Mouse (Mus musculus) CH12.LX (cell line): ENCODE results near the gene Oosp1. TPM values are rescaled to one million over a fixed set of nuclear protein-coding genes. Genes with fewer than 3 reads are reported as not detected.

ENCODE experiments used
- DNase-seq: peaks from one replicate; pipeline ENCODE4 v3.0.0-alpha.2; 2013; ENCODE audit errors: extremely low read depth
- H3K27ac ChIP-seq: 2 replicates; pipeline ENCODE4 v1.5.1; 2012; ENCODE audit warnings: low read depth, mild to moderate bottlenecking, control low read depth, moderate library complexity; ENCODE audit not compliant: insufficient read depth
- H3K27me3 ChIP-seq: replicated peaks from 2 replicates; pipeline ENCODE3; 2012; ENCODE audit warnings: inconsistent platforms
- H3K36me3 ChIP-seq, 2 experiments: replicated peaks in 1 of 2; 2 replicates each; pipeline versions ENCODE3 to v1.6.1; 2012; ENCODE audit warnings: inconsistent platforms in 1 of 2, low read length in 1 of 2, mild to moderate bottlenecking in 1 of 2, mixed read lengths in 1 of 2, moderate library complexity in 1 of 2; ENCODE audit not compliant: control insufficient read depth in 1 of 2, insufficient read depth in 1 of 2
- H3K4me1 ChIP-seq, 2 experiments: 2 replicates each; pipeline ENCODE4 v1.6.1; 2012; ENCODE audit warnings: inconsistent platforms in 1 of 2, moderate library complexity in 1 of 2; ENCODE audit not compliant: insufficient read depth in 2 of 2, control insufficient read depth in 1 of 2
- H3K4me2 ChIP-seq: 2 replicates; pipeline ENCODE4 v1.6.1; 2012; ENCODE audit warnings: low read depth, mild to moderate bottlenecking, control low read depth; ENCODE audit not compliant: poor library complexity, insufficient read depth, severe bottlenecking
- H3K4me3 ChIP-seq, 3 experiments: fragments of 150-350 bp in 1 of 3; sonication (generic) in 1 of 3; replicated peaks in 1 of 3; 2 replicates each; pipeline versions ENCODE3 to v1.5.1; 2011 to 2012; ENCODE audit warnings: low read depth in 2 of 3, low read length in 2 of 3, mild to moderate bottlenecking in 2 of 3, moderate library complexity in 2 of 3, control low read depth in 1 of 3, improper control_type of control experiment in 1 of 3, inconsistent platforms in 1 of 3, mixed read lengths in 1 of 3; ENCODE audit not compliant: poor library complexity in 1 of 3
- H3K79me2 ChIP-seq: replicated peaks from 2 replicates; pipeline ENCODE4 v1.6.1; 2012; ENCODE audit warnings: mild to moderate bottlenecking, moderate library complexity; ENCODE audit not compliant: control insufficient read depth, poor library complexity, insufficient read depth, severe bottlenecking; ENCODE audit errors: extremely low read depth
- H3K9ac ChIP-seq: 2 replicates; pipeline ENCODE4 v1.6.1; 2012; ENCODE audit warnings: low read depth, mild to moderate bottlenecking, control low read depth, moderate library complexity; ENCODE audit not compliant: insufficient read depth
- H3K9me3 ChIP-seq: replicated peaks from 2 replicates; pipeline ENCODE3; 2012; ENCODE audit warnings: low read length, inconsistent platforms, mixed read lengths
- BHLHE40 ChIP-seq: IDR thresholded peaks from 2 replicates; pipeline ENCODE4 v1.6.1; 2011; ENCODE audit warnings: mild to moderate bottlenecking, low read depth, low read length, improper control_type of control experiment
- CHD1 ChIP-seq: IDR thresholded peaks from 2 replicates; pipeline ENCODE4 v1.6.1; 2012; ENCODE audit warnings: low read depth, low read length, improper control_type of control experiment, inconsistent platforms
- CHD2 ChIP-seq: IDR thresholded peaks from 2 replicates; pipeline ENCODE4 v1.6.1; 2011; ENCODE audit warnings: low read length, improper control_type of control experiment
- CTCF ChIP-seq, 2 experiments: IDR thresholded peaks in 1 of 2; conservative IDR thresholded peaks in 1 of 2; 2 replicates each; pipeline ENCODE4 v1.5.1; 2011 to 2012; ENCODE audit warnings: low read depth in 2 of 2, low read length in 2 of 2, improper control_type of control experiment in 1 of 2, inconsistent platforms in 1 of 2, mild to moderate bottlenecking in 1 of 2, moderate library complexity in 1 of 2
- ELF1 ChIP-seq: IDR thresholded peaks from 2 replicates; pipeline ENCODE4 v1.6.1; 2014; ENCODE audit warnings: low read depth, mild to moderate bottlenecking, inconsistent platforms, low read length, improper control_type of control experiment
- EP300 ChIP-seq: IDR thresholded peaks from 2 replicates; pipeline ENCODE4 v1.6.1; 2011; ENCODE audit warnings: low read length, improper control_type of control experiment
- ETS1 ChIP-seq: conservative IDR thresholded peaks from 2 replicates; pipeline ENCODE4 v1.6.1; 2012; ENCODE audit warnings: low read depth, mild to moderate bottlenecking, inconsistent platforms, low read length, improper control_type of control experiment, moderate library complexity
- HCFC1 ChIP-seq: IDR thresholded peaks from 2 replicates; pipeline ENCODE4 v1.6.1; 2012; ENCODE audit warnings: low read depth, mild to moderate bottlenecking, inconsistent platforms, low read length, improper control_type of control experiment
- IRF4 ChIP-seq: IDR thresholded peaks from 2 replicates; pipeline ENCODE4 v1.6.1; 2014; ENCODE audit warnings: low read depth, mild to moderate bottlenecking, inconsistent platforms, low read length, improper control_type of control experiment
- JUN ChIP-seq: IDR thresholded peaks from 2 replicates; pipeline ENCODE4 v1.6.1; 2011; ENCODE audit warnings: low read depth, mild to moderate bottlenecking, low read length, improper control_type of control experiment, moderate library complexity; ENCODE audit not compliant: insufficient read depth
- JUND ChIP-seq: conservative IDR thresholded peaks from 2 replicates; pipeline ENCODE4 v1.6.1; 2011; ENCODE audit warnings: low read depth, low read length, improper control_type of control experiment
- KAT2A ChIP-seq: IDR thresholded peaks from 2 replicates; pipeline ENCODE4 v1.6.1; 2012; ENCODE audit warnings: low read length, improper control_type of control experiment, inconsistent platforms; ENCODE audit not compliant: insufficient replicate concordance
- MAFK ChIP-seq: IDR thresholded peaks from 2 replicates; pipeline ENCODE4 v1.6.1; 2011; ENCODE audit warnings: low read length, improper control_type of control experiment; ENCODE audit not compliant: insufficient replicate concordance
- MEF2A ChIP-seq: IDR thresholded peaks from 2 replicates; pipeline ENCODE4 v1.6.1; 2014; ENCODE audit warnings: low read depth, mild to moderate bottlenecking, inconsistent platforms, low read length, improper control_type of control experiment, borderline replicate concordance
- MYC ChIP-seq: IDR thresholded peaks from 2 replicates; pipeline ENCODE4 v1.6.1; 2011; ENCODE audit warnings: low read depth, mild to moderate bottlenecking, improper control_type of control experiment, low read length
- NELFE ChIP-seq: IDR thresholded peaks from 2 replicates; pipeline ENCODE4 v1.6.1; 2011; ENCODE audit warnings: low read depth, low read length, improper control_type of control experiment
- NRF1 ChIP-seq: IDR thresholded peaks from 2 replicates; pipeline ENCODE4 v1.6.1; 2014; ENCODE audit warnings: low read depth, mild to moderate bottlenecking, inconsistent platforms, low read length, improper control_type of control experiment, moderate library complexity
- RAD21 ChIP-seq: IDR thresholded peaks from 2 replicates; pipeline ENCODE4 v1.6.1; 2011; ENCODE audit warnings: low read depth, mild to moderate bottlenecking, low read length, improper control_type of control experiment, moderate library complexity
- SIN3A ChIP-seq: IDR thresholded peaks from 2 replicates; pipeline ENCODE4 v1.6.1; 2012; ENCODE audit warnings: low read length, improper control_type of control experiment, inconsistent platforms
- SMC3 ChIP-seq: IDR thresholded peaks from 2 replicates; pipeline ENCODE4 v1.6.1; 2011; ENCODE audit warnings: low read depth, low read length, improper control_type of control experiment
- TBP ChIP-seq: conservative IDR thresholded peaks from 2 replicates; pipeline ENCODE4 v1.6.1; 2011; ENCODE audit warnings: low read depth, low read length, improper control_type of control experiment
- ZNF384 ChIP-seq: IDR thresholded peaks from 2 replicates; pipeline ENCODE4 v1.6.1; 2012; ENCODE audit warnings: low read depth, low read length, improper control_type of control experiment, inconsistent platforms
- dilution Hi-C: fragments of 300-500 bp; cut with MboI; formaldehyde crosslinking; loops from 2 replicates; pipeline ENCODE4 v1.14.3; 2020; ENCODE audit warnings: low sequenced_read_pairs; ENCODE audit not compliant: extremely low pct_unique_long_range_greater_than_20kb, extremely low pct_ligation_motif_present
- in situ Hi-C: fragments of 300-500 bp; cut with MboI; formaldehyde crosslinking; loops from 3 replicates; pipeline ENCODE4 v1.14.3; 2019; ENCODE audit warnings: low sequenced_read_pairs, low pct_ligation_motif_present, low pct_unique_long_range_greater_than_20kb, mixed read lengths
- polyA plus RNA-seq: library from polyadenylated mRNA; unstranded; fragments of >175 nt; gene quantifications from 2 replicates; pipeline ENCODE4 v1.2.1, GENCODE M21; 2012; ENCODE audit warnings: low read depth; ENCODE audit not compliant: insufficient read length
- total RNA-seq, 2 experiments: library from RNA; depleted of rRNA; stranded (reverse); fragments of 300-350 nt in 1 of 2; fragments of >200 nt in 1 of 2; gene quantifications; 2 replicates each; pipeline ENCODE4 v1.2.3; 2012 to 2014

Oosp1 gene
- total and polyA plus RNA-seq, 3 experiments = 49.5 to 125 (median 58.6) TPM

DNA sequence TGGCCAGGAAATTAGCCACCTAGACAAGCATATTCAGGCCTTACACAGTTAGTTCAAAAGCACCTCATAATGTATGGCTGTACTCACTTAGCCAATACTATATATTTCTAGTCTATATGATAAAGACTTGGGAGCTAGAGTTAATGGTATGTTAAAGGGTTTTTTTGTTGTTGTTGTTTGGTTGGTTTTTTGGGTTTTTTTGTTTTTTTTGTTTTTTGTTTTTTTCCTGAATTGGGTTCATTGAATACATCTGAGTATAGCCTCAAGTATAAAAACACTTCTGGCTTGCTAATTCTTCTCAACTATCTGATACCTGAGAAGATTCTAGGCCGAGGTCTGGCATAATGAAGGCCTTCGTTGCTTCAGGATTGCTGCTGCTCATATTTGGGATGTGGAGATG is 5.8 kb upstream of the Oosp1 start, which contains the start of gene Oosp3:
Gene Oosp3, plus strand, starts transcription at position 301 of the 400 bp plus-strand sequence.
- no peak for DNase-seq
- no peaks in the 10 kb centered on the region for H3K79me2 ChIP-seq
- H3K4me2 ChIP-seq = no peak within 1 kb of the TSS
- H3K4me1 ChIP-seq = peaks cover 3 to 26% of the 10 kb centered on the region in 2 experiments; a peak in 3 of 4 replicates
- dilution Hi-C loops = no loop called here
- no peak within 1 kb of the TSS for H3K4me3 ChIP-seq
- H3K9ac ChIP-seq = no peak within 1 kb of the TSS
- TF ChIP-seq CTCF (conservative IDR thresholded peaks at IDR 0.05 in 1 of 2, IDR thresholded peaks at IDR 0.05 in 1 of 2; ENCODE audit: low read depth in 2 of 2, low read length in 2 of 2) = no peak
- TF ChIP-seq JUND = no peak
- TF ChIP-seq MYC = no peak
- TF ChIP-seq TBP = no peak
- no peak for TF ChIP-seq ETS1
- TF ChIP-seq MEF2A = no peak
- TF ChIP-seq RAD21 = no peak
- no peak for TF ChIP-seq NELFE
- TF ChIP-seq ELF1 = no peak
- no peak for TF ChIP-seq SMC3
- TF ChIP-seq ZNF384 = no peak
- in situ Hi-C loops = loop anchor here (10.0 kb wide), 1 partner anchor 82 kb away; no protein-coding TSS in a partner anchor
- H3K27ac ChIP-seq = no peak within 1 kb of the TSS
- H3K36me3 ChIP-seq = no peaks in the 10 kb centered on the region
- H3K27me3 ChIP-seq = no peaks in the 10 kb centered on the region
- no peaks in the 10 kb centered on the region for H3K9me3 ChIP-seq

- no peaks in the 10 kb centered on the region for H3K9me3 ChIP-seq
- DNase-seq = peak; percentile 68
- H3K9ac ChIP-seq = peak overlapping the region; percentile 80
- TF ChIP-seq BHLHE40 = peak; percentile 15; the same call in 1 of the 2 replicates
- no peak for TF ChIP-seq CHD1
- TF ChIP-seq JUN = peak; percentile 18; the same call in 1 of the 2 replicates
- TF ChIP-seq IRF4 = peak; percentile 97
- 0 out of 2 replicates have a peak, but pooled peaks have one; percentile 38 for TF ChIP-seq SIN3A
- 0 out of 2 replicates have a peak, but pooled peaks have one; percentile 32 for TF ChIP-seq TBP
- peak; percentile 57; the same call in 1 of the 2 replicates for TF ChIP-seq ETS1
- TF ChIP-seq JUND = 0 out of 2 replicates have a peak, but pooled peaks have one; percentile 11
- no peak for TF ChIP-seq KAT2A
- TF ChIP-seq EP300 = peak; percentile 95
- peak; percentile 49; the same call in 1 of the 2 replicates for TF ChIP-seq ZNF384
- TF ChIP-seq CHD2 = peak; percentile 72; the same call in 1 of the 2 replicates
- TF ChIP-seq MAFK = no peak
- no peak for TF ChIP-seq HCFC1
- TF ChIP-seq NRF1 = no peak
- no peaks in the 10 kb centered on the region for H3K27me3 ChIP-seq
- in situ Hi-C loops (loop anchor here (10.0 kb wide), 1 partner anchor 77 kb away; no protein-coding TSS in a partner anchor), dilution Hi-C loops (no loop called here)
- H3K4me3 ChIP-seq = peak overlapping the region in 2 of 3 experiments; percentile 18 to 52
- peaks cover 0 to 21% of the 10 kb centered on the region in 2 experiments for H3K36me3 ChIP-seq
- H3K79me2 ChIP-seq = no peaks in the 10 kb centered on the region
- H3K27ac ChIP-seq = peak overlapping the region; percentile 79
- H3K4me1 ChIP-seq = peaks cover 3 to 43% of the 10 kb centered on the region in 2 experiments
- H3K4me2 ChIP-seq = peak overlapping the region; percentile 66
Observed at GRCm38 (mm10) chr19:11691454-11691853, 504 bp upstream of the Oosp1 start.
